Mouse (Mus musculus) liver, adult 2 months (tissue): Measurements from ENCODE around the gene Cap1. TPM values are rescaled to one million over a fixed set of nuclear protein-coding genes. Genes with fewer than 3 reads are reported as not detected.

Source experiments
- DNase-seq: peaks from one replicate; pipeline ENCODE4 v3.0.0-alpha.2; 2011; ENCODE audit warnings: low read depth, low spot score; ENCODE audit errors: extremely low read depth
- H3K27ac ChIP-seq: fragments of 200-500 bp; replicated peaks from 2 replicates; pipeline ENCODE4 v1.5.1; 2012; ENCODE audit warnings: low read depth, mild to moderate bottlenecking, control low read depth, inconsistent platforms, low read length; ENCODE audit not compliant: insufficient read depth
- H3K27me3 ChIP-seq: fragments of 200-500 bp; 2 replicates; pipeline ENCODE4 v1.6.1; 2012; ENCODE audit warnings: mild to moderate bottlenecking, moderate library complexity, low read length, inconsistent platforms; ENCODE audit not compliant: control insufficient read depth, insufficient read depth
- H3K36me3 ChIP-seq: fragments of 200-500 bp; 2 replicates; pipeline ENCODE4 v1.6.1; 2012; ENCODE audit warnings: low read length, inconsistent platforms; ENCODE audit not compliant: control insufficient read depth, insufficient read depth
- H3K4me1 ChIP-seq: fragments of 200-500 bp; 2 replicates; pipeline ENCODE4 v1.6.1; 2011; ENCODE audit warnings: low read length; ENCODE audit not compliant: control insufficient read depth, insufficient read depth
- H3K4me3 ChIP-seq: fragments of 200-500 bp; 2 replicates; pipeline ENCODE4 v1.5.1; 2011; ENCODE audit warnings: low read depth, mild to moderate bottlenecking, control low read depth, low read length, moderate library complexity; ENCODE audit not compliant: insufficient read depth
- H3K79me2 ChIP-seq: fragments of 200-500 bp; 2 replicates; pipeline ENCODE4 v1.6.1; 2012; ENCODE audit warnings: inconsistent platforms, mild to moderate bottlenecking, low read length, moderate library complexity; ENCODE audit not compliant: control insufficient read depth, insufficient read depth
- H3K9ac ChIP-seq: fragments of 200-500 bp; 2 replicates; pipeline ENCODE4 v1.6.1; 2012; ENCODE audit warnings: low read depth, mild to moderate bottlenecking, control low read depth, inconsistent platforms, low read length
- CTCF ChIP-seq: fragments of 200-500 bp; IDR thresholded peaks from 2 replicates; pipeline ENCODE4 v1.5.1; 2011; ENCODE audit warnings: low read depth, low read length, control low read depth
- POLR2A ChIP-seq: fragments of 200-500 bp; IDR thresholded peaks from 2 replicates; pipeline ENCODE4 v1.6.1; 2011; ENCODE audit warnings: low read length, control low read depth; ENCODE audit not compliant: insufficient read depth; ENCODE audit errors: extremely low read depth
- WGBS: fragments of 180-500 bp; shearing (Covaris S2); methylation state at CpG from one replicate; pipeline ENCODE4 v1.1.7; 2018; 5-methylcytosine and 5-hydroxymethylcytosine counted together
- polyA plus RNA-seq: library from polyadenylated mRNA; depleted of rRNA; stranded (reverse); fragments of >200 nt; gene quantifications from 2 replicates; pipeline ENCODE4 v1.2.3, GENCODE M21; 2012
- total RNA-seq: library from RNA; depleted of rRNA; stranded (reverse); fragments of >200 nt; gene quantifications from 2 replicates; pipeline ENCODE4 v1.2.3, GENCODE M21; 2014

Cap1 gene
- total and polyA plus RNA-seq, 2 experiments: 38.2 to 52.6 TPM

- Histone ChIP-seq H3K9ac (no peak overlapping the region), H3K4me1 (0 out of 2 replicates have a peak, but pooled peaks cover 1% of the 10 kb centered on the region), H3K4me3 (no peak overlapping the region), H3K27ac (no peak overlapping the region), H3K36me3 (peaks cover 75% of the 10 kb centered on the region), H3K27me3 (no peaks in the 10 kb centered on the region), H3K79me2 (no peaks in the 10 kb centered on the region; the same call in 1 of the 2 replicates)
- WGBS: 96% methylated on average over 1 of the region's 1 CpGs
- no peak for TF ChIP-seq POLR2A
- no peak for TF ChIP-seq CTCF
- no peak for DNase-seq
Observed at GRCm38 (mm10) chr4:122868041-122868440, 17.8 kb downstream of the Cap1 start.

- Histone ChIP-seq H3K27me3 (no peaks in the 10 kb centered on the region), H3K9ac (no peak overlapping the region), H3K4me3 (no peak overlapping the region), H3K27ac (no peak overlapping the region), H3K79me2 (no peaks in the 10 kb centered on the region), H3K36me3 (peaks cover 77% of the 10 kb centered on the region), H3K4me1 (no peaks in the 10 kb centered on the region)
- TF ChIP-seq CTCF (no peak), POLR2A (no peak)
- WGBS: 95% methylated on average over 4 of the region's 4 CpGs
- DNase-seq: no peak
Observed at GRCm38 (mm10) chr4:122861836-122862235, 24.0 kb downstream of the Cap1 start.

- no peak for DNase-seq
- Histone ChIP-seq H3K4me1 (no peaks in the 10 kb centered on the region), H3K27me3 (no peaks in the 10 kb centered on the region), H3K4me3 (no peak overlapping the region), H3K9ac (no peak overlapping the region), H3K27ac (no peak overlapping the region), H3K36me3 (peaks cover 75% of the 10 kb centered on the region), H3K79me2 (no peaks in the 10 kb centered on the region)
- WGBS: 52% methylated on average over 6 of the region's 6 CpGs
- TF ChIP-seq POLR2A (no peak), CTCF (no peak)
Observed at GRCm38 (mm10) chr4:122859096-122859674, 26.7 kb downstream of the Cap1 start.

- Histone ChIP-seq H3K27me3 (no peaks in the 10 kb centered on the region), H3K9ac (no peak overlapping the region), H3K4me1 (no peaks in the 10 kb centered on the region), H3K79me2 (no peaks in the 10 kb centered on the region), H3K36me3 (peaks cover 66% of the 10 kb centered on the region), H3K27ac (no peak overlapping the region), H3K4me3 (no peak overlapping the region)
- WGBS: 78% methylated on average over 2 of the region's 2 CpGs
- no peak for DNase-seq
- TF ChIP-seq POLR2A: no peak
- no peak for TF ChIP-seq CTCF
Observed at GRCm38 (mm10) chr4:122857909-122858308, 27.9 kb downstream of the Cap1 start.

GRCm38 (mm10) chr4:122854770-122855169, 31.1 kb downstream of the Cap1 start:
- Histone ChIP-seq H3K36me3 (peaks cover 45% of the 10 kb centered on the region), H3K79me2 (no peaks in the 10 kb centered on the region), H3K4me3 (no peak overlapping the region), H3K27ac (no peak overlapping the region), H3K27me3 (no peaks in the 10 kb centered on the region), H3K9ac (no peak overlapping the region), H3K4me1 (no peaks in the 10 kb centered on the region)
- 97% methylated on average over 4 of the region's 4 CpGs for WGBS
- DNase-seq: no peak
- TF ChIP-seq CTCF (no peak), POLR2A (no peak)

- Histone ChIP-seq H3K4me3 (no peak overlapping the region), H3K79me2 (no peaks in the 10 kb centered on the region), H3K27ac (no peak overlapping the region), H3K9ac (no peak overlapping the region), H3K36me3 (peaks cover 40% of the 10 kb centered on the region), H3K27me3 (no peaks in the 10 kb centered on the region), H3K4me1 (no peaks in the 10 kb centered on the region)
- TF ChIP-seq CTCF (no peak), POLR2A (no peak)
- DNase-seq: peak; percentile 25
- WGBS: 57% methylated on average over 2 of the region's 2 CpGs
Observed at GRCm38 (mm10) chr4:122853691-122854090, 32.2 kb downstream of the Cap1 start.
